Mouse (Mus musculus): ENCODE data around the gene Hoxd9.

Gene Hoxd9

DNA sequence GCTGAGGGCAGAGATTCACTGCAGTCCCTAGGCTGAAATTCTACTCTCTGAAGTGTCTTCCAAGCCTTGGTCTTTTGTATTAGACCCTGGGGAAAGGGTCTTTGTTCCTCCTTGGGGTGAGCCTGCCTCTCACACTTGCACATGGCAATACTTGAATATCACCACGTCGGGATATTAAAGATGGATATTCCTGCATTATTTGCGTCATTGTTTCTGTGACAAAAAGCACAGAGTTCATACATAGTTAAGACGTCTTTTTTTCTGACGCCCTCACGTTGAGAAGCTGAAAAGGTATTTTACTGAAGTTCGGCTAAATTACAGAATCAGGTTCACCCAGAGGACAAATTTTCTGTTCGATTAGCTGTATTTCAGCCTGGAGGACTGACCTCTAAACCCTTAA is 32.8 kb downstream of the Hoxd9 start:
- in situ Hi-C loops (cut with MboI, MseI), result no loop called here

DNA sequence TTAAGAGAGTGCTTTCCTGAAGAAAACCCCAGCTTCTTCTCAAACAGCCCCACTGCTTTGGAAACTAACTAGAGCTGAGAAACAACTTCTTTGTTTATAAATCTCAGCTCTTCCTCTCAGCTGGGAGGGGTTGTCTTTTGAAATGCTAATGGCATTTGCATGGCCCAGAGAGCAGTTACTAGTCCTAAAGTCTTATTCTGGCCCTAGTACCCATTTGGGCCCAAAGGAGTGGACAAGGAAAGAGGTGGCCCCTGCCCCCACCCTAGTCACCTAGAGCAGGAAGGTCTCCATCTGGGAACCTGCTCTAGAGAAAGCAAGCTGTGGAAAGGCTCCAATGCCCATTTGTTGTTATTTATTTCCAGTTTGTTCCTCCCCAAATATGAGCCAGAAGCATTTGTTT is 33.5 kb downstream of the Hoxd9 start:
- in situ Hi-C loops (cut with MboI, MseI), result no loop called here

DNA sequence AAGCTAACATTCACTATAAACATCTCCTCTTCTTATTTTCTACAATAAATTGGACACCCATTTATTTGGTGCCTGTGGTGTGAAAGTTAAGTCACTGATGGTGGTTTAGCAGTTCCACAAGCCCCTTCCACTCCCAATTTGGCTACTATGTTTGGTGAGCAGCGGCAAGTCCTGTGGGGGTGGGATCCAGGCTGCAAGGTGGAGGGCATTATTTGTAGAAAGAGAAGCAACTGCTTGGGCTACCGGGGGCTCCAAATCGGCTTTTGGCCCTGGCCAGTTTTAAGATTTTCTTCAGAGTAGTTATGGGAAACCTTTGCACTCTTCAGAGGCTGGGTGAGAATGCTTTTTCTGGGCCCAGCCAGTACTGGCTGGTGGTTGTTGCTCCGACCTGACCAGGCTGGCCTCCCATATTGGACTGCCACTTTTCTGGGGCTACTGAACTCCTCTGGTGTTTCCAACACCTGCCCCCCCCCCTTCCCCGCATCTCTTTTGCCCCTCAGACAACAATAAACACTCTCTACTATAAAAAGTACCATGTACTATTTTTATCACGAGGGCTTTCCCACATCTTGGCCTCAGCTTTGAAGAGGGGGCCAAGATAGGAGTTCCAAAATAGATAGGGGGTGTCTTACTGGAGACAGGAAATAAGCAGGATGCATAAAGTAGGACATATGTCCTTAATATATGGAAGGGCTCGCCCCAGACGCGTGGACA is 34.4 kb downstream of the Hoxd9 start:
- in situ Hi-C loops (cut with MboI, MseI), result no loop called here

DNA sequence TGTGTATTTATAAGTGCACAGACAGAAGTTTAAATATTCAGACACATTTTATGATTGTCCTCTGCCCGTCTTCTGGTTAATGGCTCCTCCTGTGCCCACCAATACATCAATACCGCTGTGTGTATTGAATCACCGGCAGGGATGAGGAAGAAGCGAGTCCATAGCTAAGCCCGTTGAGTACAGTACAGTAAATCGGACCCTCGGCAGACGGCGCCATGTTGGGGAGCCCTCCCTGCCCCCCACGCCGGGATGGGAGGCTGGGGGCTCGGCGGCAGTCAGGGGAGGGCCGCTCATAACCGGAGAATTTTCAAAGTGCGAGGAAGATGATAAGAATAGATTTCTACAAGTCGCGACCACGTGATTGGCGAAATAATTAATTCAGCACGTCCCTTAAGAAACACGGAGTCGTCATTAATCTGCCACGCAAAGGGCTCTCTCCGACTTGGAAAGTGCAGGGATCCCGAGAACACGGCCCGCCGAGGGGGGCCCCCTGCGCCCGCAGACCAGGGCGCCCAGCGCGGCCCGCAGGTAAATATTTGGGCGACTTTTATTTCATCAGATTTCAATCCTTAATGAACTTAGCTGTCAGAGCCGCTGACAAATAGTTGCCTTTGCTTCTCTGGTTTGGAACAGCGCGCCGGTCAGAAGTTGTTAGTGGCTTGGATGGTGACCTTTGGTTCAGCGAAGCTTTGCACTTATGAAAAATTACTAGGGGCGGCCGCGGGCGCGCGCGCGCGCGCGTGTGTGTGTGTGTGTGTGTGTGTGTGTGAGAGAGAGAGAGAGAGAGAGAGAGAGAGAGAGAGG is 35.2 kb downstream of the Hoxd9 start:
- in situ Hi-C loops (cut with MboI, MseI), result no loop called here

DNA sequence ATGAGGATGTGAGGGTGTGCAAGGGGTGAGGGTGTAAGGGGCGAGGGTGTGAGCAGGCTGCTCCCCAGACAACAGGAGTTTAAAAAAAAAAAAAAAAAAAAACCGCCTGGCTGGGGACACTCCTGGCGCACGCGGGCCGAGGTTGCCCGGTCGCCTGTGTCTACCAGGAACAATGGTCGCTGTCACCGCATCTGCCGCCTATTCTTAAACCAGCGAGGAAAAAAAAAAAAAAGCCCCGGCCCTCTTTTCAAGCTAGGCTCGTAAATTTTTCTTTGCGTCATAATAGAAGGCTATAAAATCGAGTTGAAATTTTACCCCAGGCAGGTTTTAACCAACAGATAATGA is 35.8 kb downstream of the Hoxd9 start:
- in situ Hi-C loops (cut with MboI, MseI), result no loop called here

DNA sequence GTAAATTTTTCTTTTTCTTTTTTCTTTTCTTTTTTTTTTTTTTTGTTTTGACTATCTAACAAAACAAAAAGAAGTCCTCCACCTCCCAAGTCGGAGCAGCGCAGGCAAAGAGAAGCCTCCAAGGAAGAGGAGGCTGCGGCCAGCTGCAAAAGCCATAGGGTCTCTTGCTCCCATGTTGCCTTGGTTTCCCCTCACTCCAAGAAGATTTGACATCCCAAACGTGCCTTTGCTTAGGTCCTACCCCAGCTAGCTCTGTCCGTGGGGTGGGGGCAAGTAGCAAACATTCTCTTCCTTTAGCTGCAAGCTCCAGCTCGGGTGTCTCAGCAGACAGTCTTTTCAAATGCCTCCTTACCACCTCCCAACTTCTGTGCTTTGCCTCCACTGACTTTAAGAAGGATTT is 36.2 kb downstream of the Hoxd9 start:
- in situ Hi-C loops (cut with MboI, MseI), result no loop called here

DNA sequence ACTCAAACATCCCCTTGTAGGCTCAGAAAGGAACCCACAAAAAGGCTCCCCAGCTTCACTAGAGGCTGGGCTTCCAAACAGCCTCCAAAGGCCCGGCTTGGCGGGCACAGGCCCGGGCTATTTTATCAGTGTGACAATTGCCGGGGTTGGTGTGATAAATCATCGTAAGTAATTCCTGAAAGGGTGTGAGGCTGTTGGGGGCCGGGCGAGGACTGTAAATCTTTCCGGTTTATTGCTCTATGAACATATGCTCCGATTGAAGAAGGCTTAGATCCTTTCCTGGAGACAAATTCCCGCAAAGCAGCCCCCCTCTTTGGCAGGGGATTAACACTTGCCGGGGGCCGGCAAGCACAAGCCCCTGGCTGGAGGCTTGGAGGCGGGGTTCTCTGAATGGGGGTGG is 36.9 kb downstream of the Hoxd9 start:
- in situ Hi-C loops (cut with MboI, MseI), result no loop called here

DNA sequence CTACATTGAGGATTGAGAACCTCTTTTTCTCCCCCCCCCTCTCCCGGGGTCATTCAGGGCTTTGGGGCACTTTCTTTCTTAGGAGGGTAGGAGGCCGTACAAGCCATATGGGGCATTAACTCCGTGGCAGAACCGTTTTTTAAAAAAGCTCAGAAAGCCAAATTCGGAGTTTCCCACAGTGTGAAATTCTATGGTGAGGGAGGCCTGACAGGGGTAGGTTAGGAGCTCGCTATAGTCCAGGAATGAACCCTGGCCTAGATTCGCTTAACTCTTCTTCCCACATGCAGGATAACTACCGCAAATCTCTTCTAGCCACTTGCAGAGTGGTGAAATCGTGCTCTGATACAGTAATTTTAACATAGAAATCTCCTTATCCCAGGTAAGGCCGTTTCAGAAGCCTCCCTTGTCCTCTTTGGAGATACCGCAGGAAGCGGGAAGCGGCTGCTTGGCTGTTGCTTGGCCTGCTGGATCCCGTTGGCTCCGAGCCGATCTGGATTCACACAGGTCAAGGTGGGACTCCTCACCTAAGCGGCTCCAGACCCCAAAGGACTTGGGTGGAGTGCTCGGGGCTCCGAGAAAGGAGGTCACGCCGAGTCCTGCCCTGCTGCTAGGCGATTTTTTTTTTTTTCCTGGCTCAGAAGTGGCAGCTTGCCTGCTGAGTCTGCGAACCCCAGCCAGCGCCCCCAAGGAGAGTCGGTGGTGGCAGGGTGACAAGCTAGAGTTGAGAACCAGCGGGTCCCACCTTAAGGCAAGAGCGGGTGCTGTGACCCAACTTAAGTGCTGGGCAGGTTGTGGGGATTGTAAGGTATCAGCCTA is 37.7 kb downstream of the Hoxd9 start:
- in situ Hi-C loops (cut with MboI, MseI), result no loop called here

DNA sequence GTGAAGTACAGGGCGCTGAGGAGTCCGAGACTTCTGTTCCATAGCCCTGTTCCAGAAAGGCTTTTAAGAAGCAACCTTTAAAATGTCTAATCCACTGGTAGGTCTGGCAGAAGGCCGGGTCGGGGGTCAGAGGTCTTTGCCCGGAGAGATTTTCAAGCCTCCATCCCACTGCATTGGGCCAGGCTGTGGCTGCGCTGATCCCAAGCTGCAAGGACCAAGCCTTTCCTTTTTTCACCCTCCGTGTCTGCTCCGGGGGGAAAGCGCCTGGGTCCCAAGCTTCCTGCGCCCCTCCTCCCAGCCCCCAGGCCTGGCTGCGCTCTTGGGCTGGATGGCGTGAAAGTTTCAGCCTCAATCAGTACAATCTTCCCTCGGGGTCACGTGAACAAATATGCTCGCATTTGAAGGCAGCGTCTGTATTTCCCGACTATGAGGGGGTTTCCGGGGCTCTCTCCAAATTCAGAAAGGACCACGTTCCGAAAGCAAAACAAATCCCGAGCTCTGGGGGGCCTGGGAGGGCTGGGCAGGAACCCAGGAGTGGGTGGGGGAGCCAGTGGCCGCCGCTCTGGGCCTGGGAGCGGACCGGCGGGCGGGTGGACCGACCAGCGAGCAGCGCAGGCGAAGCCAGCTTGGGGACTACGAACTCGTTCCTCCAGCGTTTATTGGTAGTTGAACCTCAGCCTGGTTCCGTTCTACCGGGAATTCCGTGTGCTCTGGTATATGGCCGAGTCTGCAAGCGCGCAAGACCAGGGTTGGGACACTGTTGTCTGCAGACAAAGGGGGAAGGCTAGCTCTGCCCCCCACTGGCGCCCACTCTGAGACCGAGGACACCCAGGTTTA is 38.5 kb downstream of the Hoxd9 start:
- in situ Hi-C loops (cut with MboI, MseI), result no loop called here

DNA sequence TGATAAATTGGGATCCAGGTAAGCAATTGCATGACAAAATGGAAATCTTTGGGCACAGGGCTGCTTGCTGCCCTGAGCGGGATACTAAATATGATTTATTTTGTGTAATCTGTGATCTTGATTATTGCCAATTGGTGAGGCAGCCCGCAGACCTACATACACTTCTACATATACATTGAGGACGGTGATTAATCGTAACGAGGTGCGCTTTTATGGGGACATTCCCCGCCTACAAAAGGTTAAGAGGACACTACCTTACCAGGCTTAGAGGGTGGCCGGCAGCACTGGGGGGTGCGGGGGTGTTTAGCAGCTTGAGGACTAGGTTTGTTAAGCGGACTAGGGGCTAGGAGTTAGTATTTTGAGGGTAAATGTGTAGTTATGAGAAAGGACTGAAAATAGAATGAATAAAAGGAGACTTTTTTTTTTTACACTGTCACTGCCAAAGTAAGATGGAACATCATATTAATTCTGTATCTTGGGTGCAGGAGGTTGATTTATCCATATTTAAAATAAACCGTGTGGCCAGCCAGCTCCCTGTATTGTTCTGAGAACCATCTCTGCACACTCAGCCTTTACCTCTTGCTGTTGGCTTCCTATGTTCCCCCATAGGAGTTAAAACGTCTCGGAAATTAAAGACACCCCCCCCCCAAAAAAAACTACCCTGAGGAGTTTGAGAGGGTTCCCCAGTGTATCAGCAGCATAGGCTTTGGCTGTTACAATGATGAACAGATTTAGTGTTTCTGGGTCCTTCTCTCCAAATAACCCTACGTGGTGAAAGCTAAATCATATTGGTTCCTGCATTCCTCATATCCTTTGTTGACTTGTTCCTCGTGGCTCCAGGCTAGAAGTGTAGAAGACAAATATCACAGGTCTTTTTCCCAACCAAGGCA is 39.4 kb downstream of the Hoxd9 start:
- in situ Hi-C loops (cut with MboI, MseI), result no loop called here

DNA sequence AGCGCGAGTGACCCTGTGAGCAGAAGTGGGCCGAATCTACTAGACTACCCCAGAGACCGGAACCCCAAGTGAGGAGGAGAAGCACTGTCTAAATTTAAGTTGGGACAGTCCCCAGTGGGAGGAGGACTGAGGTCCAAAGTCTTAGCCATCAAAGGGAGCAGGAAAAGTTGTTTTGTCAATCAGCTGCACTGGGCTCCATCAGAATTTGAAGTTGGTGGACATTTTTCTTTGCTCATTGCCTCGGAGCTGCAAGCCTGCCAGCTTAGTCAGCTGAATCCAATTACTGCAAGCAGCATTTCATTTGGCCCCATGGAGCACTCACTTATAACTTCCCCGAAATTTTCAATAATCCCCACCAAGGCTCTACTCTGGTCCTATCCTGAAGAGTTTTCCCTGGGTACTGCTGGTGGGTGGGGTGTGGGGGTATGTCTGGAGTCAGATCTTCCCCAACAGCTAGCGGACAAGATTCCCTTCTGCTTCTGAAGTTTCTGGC is 40.1 kb downstream of the Hoxd9 start:
- in situ Hi-C loops (cut with MboI, MseI), result no loop called here

DNA sequence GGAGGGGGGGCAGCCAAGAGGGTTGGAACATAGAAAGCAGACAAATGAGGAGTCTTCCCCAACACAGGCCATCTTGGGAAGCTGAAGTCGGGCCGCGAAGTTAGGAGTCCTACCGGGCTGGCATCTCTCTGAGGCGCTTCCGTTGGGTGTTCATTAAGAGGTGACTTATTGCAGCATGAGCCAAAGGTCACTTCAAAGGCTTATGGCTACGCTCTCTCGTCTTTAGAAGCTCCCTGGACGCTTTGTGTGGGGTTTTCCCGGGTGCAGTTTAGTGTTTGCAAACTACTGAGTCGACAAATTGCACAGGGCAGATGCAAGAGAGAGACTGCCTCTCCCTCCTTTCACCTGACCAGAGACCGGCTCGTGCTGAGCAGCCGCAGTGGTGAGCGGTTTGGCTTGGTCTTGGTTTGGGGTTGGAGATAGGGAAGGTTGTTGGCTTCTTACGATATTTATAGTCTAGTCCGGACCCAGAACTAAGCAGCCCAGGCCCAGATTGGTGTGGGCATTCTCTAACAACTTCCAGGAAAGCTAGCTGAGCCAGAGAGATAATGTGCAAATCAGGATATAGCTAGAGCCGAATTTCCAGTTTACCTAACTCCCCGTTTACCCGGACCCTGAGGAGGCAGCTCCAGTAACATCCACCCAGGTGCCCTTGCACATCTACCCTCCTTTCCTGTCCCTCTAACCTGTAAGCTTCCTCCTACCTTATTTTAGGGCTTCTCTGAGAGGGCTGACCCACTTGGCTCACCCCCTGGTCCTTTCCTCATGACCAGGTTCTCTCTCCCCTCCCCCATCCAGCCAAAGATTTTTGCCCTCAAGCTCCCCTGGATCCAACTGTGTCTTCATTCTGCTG is 41.3 kb downstream of the Hoxd9 start:
- in situ Hi-C loops (cut with MboI, MseI), result no loop called here

DNA sequence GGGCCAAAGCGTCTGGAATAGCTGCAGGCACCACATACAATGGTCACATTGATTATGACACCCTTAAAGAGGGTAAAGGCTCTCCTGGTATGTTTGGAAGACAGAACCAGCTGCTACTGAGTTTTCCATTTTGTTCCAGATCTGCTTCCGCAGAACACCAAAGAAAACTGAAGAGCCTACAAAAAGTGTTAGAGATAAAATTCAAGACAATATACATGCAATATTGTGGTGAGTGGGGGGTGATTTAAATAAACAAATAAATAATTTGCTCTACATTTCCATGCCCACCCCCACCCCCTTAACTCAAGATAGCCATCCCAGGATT is 41.9 kb downstream of the Hoxd9 start:
- in situ Hi-C loops (cut with MboI, MseI), result no loop called here

DNA sequence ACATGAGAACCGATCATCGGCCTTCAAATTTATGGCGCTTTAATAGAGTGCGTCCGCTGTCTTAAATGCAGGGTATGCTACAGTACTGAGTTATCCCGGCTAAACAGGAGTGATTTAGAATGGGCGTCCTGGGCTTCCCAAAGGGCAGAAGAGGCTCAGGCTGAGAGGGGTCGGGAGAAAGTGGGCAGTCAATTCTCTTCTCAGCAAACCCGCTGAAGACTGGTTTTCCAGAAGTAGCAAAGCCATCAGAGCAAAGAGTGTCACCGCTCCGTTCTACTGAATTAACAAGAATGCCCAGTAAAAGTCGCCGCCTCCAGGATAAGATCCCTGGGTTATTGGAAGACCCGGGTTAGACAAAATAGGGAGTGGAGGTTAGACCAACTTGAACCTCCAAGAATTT is 42.3 kb downstream of the Hoxd9 start:
- in situ Hi-C loops (cut with MboI, MseI), result loop anchor here (5.0 kb wide), 1 partner anchor 87 kb away; the partner anchor contains the start of gene Mtx2

DNA sequence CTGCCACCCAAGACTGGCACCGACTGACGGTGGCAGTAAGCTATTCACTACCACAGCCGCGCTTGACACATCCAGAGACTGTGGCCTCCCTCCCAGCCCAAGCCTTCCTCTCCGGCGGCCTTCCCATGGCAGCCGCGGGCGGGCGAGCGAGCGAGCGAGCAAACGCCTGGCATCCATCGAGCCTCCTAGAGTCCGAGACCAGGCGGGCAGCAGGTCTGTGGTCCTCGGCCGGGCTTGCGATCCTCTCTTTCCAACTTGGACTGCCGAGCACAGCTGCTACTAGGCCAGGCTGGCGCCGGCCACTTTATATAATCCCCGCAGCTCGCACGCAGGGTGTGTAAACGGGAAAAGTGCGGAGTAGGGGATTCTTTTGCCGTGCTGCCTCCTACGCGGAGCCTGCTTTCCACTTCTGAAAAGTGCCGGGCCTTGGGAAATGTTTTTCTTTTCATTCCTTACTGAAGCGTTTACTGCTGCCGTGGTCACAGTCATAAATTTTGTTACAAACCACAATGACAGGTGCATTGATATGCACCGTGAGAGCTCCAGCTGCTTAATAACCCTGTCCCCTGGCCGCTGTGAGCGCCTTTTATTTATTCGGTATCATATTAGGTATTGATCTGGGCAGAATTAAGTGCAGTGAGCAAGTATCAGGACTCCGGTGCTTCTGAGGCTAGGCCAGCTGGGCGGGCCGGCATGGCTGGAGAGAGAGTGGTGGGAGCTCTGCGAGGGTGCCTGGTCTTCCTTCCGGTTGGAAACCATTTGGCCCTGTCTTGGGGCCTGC is 43.0 kb downstream of the Hoxd9 start:
- in situ Hi-C loops (cut with MboI, MseI), result loop anchor here (5.0 kb wide), 1 partner anchor 87 kb away; the partner anchor contains the start of gene Mtx2

DNA sequence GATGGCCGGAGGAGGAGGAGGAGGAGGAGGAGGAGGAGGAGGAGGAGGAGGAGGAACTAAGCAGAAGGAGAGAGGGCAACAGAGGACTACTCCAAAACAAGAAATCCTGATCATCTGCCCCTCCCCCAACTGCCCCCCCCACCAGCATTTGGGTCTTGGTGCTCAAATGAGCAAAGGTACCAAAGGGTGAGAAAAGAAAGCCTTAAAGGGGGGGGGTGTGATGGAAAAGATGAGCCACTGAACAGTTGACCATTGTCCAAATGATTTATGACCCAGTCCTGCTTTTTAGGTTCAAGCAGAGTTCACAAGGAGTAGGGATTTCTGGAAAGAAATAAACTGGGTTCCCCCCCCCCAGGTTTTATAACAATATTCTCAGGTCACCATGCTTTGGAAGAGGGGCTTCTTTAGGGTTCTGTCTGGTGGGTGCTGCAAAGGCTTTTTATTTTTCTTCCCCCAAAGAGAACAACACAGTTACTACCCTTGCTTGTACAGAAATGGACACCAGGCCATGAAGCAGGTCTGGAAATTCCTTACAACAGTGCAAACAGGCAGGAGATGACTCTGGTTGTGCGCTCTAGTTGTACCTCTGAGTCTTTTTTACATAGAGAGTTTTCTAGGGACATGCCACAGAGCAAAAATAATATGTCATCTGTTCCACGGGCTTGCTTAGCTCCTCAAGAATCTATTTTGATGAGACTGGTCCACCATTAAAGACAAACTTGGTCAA is 43.9 kb downstream of the Hoxd9 start:
- in situ Hi-C loops (cut with MboI, MseI), result loop anchor here (5.0 kb wide), 1 partner anchor 86 kb away; the partner anchor contains the start of gene Mtx2

DNA sequence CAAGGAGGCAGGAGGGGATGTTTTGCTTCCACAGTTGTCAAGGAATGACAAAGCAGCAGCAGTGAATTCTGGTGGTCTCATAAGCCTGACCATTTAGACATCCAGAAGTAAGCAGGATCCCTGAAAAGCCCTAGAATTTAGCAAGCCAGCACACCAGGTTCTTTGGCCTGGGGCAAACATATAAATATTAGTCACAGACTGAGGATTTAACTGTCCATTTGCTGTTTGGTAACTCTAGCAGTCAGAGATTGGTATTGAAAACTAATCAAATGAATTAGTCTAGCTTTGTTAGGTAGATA is 44.4 kb downstream of the Hoxd9 start:
- in situ Hi-C loops (cut with MboI, MseI), result loop anchor here (5.0 kb wide), 1 partner anchor 85 kb away; the partner anchor contains the start of gene Mtx2

Data from T-helper 2 cell (primary cell).